Mouse (Mus musculus) embryonic facial prominence, embryonic 10.5 days (tissue): Measurements from ENCODE around the gene Cgnl1. TPM values are rescaled to one million over a fixed set of nuclear protein-coding genes. Genes with fewer than 3 reads are reported as not detected.

Experiments
- DNase-seq: peaks from one replicate; pipeline ENCODE4 v3.0.0-alpha.2; 2017; ENCODE audit warnings: low spot score
- H3K27ac ChIP-seq: fragments of 300-500 bp; sonication (generic); replicated peaks from 2 replicates; pipeline ENCODE4 v1.5.1; 2016; ENCODE audit warnings: mild to moderate bottlenecking
- H3K27me3 ChIP-seq: fragments of 300-500 bp; sonication (generic); replicated peaks from 2 replicates; pipeline ENCODE4 v1.6.1; 2016; ENCODE audit warnings: low read depth, mild to moderate bottlenecking; ENCODE audit not compliant: poor library complexity, severe bottlenecking
- H3K36me3 ChIP-seq: fragments of 300-500 bp; sonication (generic); replicated peaks from 2 replicates; pipeline ENCODE4 v1.6.1; 2016; ENCODE audit warnings: mild to moderate bottlenecking, moderate library complexity
- H3K4me1 ChIP-seq: fragments of 300-500 bp; sonication (generic); 2 replicates; pipeline ENCODE4 v1.6.1; 2016
- H3K4me3 ChIP-seq: fragments of 300-500 bp; sonication (generic); 2 replicates; pipeline ENCODE4 v1.5.1; 2016; ENCODE audit warnings: mild to moderate bottlenecking, moderate library complexity
- H3K9me3 ChIP-seq: fragments of 300-500 bp; sonication (generic); 2 replicates; pipeline ENCODE4 v1.6.1; 2016; ENCODE audit warnings: mild to moderate bottlenecking
- WGBS: fragments of 180-500 bp; shearing (Covaris S2); methylation state at CpG from one replicate; pipeline ENCODE4 v1.1.7; 2016; 5-methylcytosine and 5-hydroxymethylcytosine counted together
- polyA plus RNA-seq: library from polyadenylated mRNA; unstranded; fragments of >200 nt; fragmentation: Nextera tagmentation; extraction: Ambion mirVana; gene quantifications from 2 replicates; pipeline ENCODE4 v1.2.1, GENCODE M21; 2016

Cgnl1 gene
- polyA plus RNA-seq, 1 experiment from 2014 or later, result 10.8 TPM

DNA sequence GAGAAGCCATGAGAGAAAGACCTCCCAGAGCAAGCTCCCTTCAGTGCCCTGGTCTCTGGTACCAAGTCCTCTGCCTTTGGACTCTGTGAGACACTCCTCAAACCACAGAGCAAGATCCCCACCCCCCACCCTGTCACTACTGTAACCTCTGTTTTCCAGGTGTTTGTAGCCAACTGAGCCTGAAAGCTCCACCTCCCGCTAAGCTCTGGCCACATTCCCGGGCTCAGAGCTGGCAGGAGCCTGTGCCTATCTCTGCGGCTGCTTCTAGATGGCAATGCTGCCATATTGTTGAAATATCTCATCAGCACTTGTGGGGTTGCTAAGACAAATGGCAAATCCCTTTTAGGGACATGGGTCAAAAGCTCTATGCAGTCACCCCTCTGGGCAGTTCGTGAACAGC, 159.5 kb downstream of the Cgnl1 start:
- H3K36me3 ChIP-seq, result no peaks in the 10 kb centered on the region
- no peaks in the 10 kb centered on the region for H3K9me3 ChIP-seq
- H3K27ac ChIP-seq, result no peak overlapping the region
- WGBS, result 76% methylated on average over 4 of the region's 4 CpGs
- H3K4me3 ChIP-seq, result no peak overlapping the region
- no peaks in the 10 kb centered on the region for H3K27me3 ChIP-seq
- peaks cover 10% of the 10 kb centered on the region for H3K4me1 ChIP-seq
- no peak for DNase-seq

DNA sequence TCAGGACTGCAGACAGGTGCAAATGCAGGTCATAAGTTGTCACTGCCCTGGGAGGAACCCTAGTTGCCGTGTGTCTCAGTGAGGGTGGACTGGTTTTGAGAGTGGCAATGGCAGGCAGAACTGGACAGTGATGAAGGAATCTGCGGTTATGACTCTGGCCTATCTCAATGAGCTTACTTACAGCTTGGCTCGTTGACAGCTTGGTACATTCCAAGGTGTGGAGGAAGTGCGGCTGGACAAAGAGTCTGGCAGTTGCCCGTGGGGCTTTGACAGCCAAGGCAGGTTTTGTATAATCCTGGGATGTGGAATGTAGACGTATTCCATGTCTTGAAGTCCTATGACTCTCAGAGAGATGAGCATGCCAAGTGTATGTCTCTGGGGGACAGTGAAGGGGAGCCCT, 162.4 kb downstream of the Cgnl1 start:
- DNase-seq, result no peak
- H3K27me3 ChIP-seq, result no peaks in the 10 kb centered on the region
- no peak overlapping the region for H3K4me3 ChIP-seq
- no peaks in the 10 kb centered on the region for H3K9me3 ChIP-seq
- H3K4me1 ChIP-seq, result peaks cover 14% of the 10 kb centered on the region
- H3K36me3 ChIP-seq, result no peaks in the 10 kb centered on the region
- WGBS, result 79% methylated on average over 6 of the region's 6 CpGs
- no peak overlapping the region for H3K27ac ChIP-seq

DNA sequence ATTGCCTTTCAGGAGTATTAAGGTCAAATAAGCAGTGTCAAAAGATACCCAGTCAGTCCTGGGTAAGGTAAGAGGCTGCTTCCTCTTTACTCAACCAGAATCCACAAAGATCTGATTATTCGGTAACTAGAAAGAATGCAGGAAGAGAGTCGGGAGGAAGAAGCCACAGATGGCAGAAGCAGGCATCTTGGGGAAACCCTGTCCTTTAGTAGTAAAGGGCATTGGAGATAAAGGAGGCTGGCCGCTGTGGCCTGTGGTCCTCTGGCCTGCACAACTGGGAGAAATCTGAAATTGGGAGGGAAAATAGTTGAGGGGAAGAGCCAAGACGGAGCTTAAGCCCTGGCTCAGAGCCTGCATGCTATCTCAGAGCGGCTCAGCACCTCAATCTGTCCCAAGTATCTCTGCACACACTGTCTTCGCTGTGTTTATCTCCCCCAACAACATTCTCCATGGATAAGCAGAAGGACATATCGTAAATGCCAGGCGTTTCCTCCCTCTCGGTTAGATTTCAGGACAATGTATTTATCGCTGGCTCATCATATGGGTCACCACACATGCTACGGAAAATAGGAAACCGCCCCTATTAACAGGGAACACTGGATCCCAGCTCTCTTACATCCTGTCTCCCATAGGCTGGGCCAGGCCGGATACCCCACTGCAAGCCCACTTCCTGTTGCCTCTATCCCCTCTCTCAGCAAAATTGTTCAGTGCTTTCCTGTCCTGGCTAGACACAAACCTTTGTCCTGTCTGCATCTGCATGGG, 164.9 kb downstream of the Cgnl1 start:
- no peaks in the 10 kb centered on the region for H3K36me3 ChIP-seq
- peak; percentile 26 for DNase-seq
- 80% methylated on average over 13 of the region's 13 CpGs for WGBS
- peaks cover 8% of the 10 kb centered on the region; the same call in 1 of the 2 replicates for H3K4me1 ChIP-seq
- H3K9me3 ChIP-seq, result no peaks in the 10 kb centered on the region
- H3K4me3 ChIP-seq, result no peak overlapping the region
- H3K27ac ChIP-seq, result no peak overlapping the region
- no peaks in the 10 kb centered on the region for H3K27me3 ChIP-seq

DNA sequence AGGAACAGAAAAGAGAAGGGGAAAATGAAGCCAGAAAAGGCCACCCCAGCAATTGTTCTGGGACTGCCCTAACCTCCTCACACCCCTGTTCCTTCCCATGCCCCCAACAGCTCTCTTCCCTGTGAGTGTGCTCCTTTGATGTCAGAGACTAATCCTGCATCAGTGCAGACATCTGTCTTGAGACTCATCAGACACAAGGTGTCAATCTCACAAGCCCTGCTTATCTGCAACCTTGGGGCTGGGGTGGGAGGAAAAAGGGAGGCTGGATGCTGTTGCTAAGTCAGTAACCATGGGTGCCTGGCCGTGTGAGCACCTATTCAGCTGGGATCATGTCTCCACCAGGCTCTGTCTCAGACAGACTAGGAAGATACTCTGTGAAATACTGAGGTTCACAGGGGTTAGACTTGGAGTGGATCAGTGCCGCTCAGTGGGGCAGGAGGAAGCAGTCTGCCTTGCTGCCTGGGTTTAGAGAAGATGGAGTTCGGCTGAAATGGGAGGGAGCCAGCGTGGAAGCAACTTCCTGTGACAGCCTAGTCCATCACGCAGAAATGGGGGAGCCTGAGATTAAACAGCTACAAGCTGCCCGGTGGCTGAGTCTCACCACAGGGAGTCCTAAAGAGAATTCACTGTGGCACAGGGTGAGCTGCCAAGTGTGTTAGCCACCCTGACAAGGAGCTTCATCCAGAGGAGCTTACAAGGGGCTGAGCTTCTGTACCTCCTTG, 166.3 kb downstream of the Cgnl1 start:
- H3K36me3 ChIP-seq, result no peaks in the 10 kb centered on the region
- DNase-seq, result no peak
- 46% methylated on average over 6 of the region's 6 CpGs for WGBS
- H3K27me3 ChIP-seq, result no peaks in the 10 kb centered on the region
- 0 out of 2 replicates have a peak overlapping the region, but pooled peaks have one; percentile 2 for H3K27ac ChIP-seq
- H3K4me3 ChIP-seq, result no peak overlapping the region
- peaks cover 8% of the 10 kb centered on the region; the same call in 1 of the 2 replicates for H3K4me1 ChIP-seq
- no peaks in the 10 kb centered on the region for H3K9me3 ChIP-seq

DNA sequence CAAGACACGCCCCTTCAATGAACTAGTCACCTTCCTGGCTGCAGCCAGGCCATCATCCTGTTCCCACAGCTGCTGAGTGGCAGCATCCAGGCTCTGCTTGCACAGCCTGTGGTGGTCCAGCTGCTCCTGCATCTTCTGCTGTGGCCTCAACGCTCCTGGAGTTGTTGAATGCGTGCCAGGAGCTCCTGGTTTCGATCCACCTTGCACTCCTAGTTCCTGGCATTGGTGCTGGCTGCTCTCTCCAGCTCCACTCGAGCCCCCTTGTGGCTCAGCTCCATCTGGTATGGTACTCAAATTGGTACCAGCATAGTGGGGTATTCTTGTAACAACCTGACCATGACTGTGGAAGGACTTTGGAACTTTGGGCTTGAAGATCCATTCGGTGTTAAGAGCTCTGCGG, 171.5 kb downstream of the Cgnl1 start:
- 86% methylated on average over 7 of the region's 7 CpGs for WGBS
- H3K36me3 ChIP-seq, result no peaks in the 10 kb centered on the region
- H3K27ac ChIP-seq, result no peak overlapping the region
- no peaks in the 10 kb centered on the region for H3K27me3 ChIP-seq
- peaks cover 12% of the 10 kb centered on the region for H3K4me1 ChIP-seq
- H3K4me3 ChIP-seq, result no peak overlapping the region
- DNase-seq, result no peak
- H3K9me3 ChIP-seq, result no peaks in the 10 kb centered on the region

DNA sequence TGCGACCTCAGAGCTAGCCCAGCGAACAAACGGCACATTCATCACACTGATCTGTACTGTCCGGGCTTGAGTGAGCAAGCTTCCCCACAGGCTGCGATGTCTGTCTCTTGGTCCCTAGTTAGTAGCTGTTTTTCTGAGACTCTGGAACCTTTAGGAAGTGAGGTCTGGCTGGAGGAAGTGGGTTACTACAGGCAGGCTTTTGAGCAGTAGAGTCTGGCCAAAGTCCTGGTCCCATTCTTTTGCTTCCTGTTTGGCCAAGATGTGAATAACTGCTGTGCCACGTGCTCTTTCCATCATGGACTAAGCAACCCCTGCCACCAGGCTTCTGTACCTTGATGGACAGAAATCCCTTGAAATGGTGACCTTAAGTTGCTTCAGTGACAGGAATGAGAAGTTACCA, 174.5 kb downstream of the Cgnl1 start:
- no peak for DNase-seq
- WGBS, result 56% methylated on average over 6 of the region's 6 CpGs
- H3K4me1 ChIP-seq, result peaks cover 22% of the 10 kb centered on the region
- no peaks in the 10 kb centered on the region for H3K9me3 ChIP-seq
- no peak overlapping the region for H3K27ac ChIP-seq
- no peak overlapping the region for H3K4me3 ChIP-seq
- peaks cover 2% of the 10 kb centered on the region for H3K27me3 ChIP-seq
- H3K36me3 ChIP-seq, result no peaks in the 10 kb centered on the region

DNA sequence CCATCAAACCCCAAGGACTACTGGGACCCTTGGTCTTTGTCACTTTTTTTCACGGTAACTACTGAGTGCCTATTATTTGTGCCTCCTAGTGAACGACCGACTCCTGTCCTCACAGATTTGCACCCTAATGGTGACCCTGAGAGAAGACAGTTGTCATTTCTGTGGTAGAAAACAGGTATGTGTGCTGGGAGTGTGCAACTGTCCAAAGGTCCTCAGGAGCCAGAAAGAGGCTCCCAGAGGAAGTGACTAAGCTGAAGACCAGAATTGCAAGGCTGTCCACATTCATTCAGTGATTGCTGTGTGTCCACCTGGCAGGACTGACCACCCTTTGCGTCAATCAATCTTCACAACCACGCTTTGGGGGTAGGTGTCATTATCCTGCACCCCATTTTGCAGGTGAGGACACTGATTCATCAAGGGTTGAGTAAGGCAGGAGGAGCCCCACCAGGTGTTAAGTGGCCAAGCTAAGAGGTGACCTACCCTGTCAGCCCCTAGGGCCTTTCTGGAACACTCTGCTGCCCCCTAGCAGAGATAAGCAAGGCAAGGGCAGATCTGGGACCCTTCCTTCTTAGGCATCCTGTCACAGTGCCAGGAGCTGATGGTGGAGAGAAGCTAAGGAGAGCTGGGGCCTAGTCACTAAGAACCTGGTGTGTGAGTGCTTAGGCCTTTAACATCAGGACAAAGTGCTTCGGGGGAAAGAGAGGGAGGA, 178.7 kb downstream of the Cgnl1 start:
- peak overlapping the region; percentile 71 for H3K4me3 ChIP-seq
- H3K27me3 ChIP-seq, result peaks cover 17% of the 10 kb centered on the region
- 41% methylated on average over 6 of the region's 6 CpGs for whole genome bisulfite sequencing
- H3K36me3 ChIP-seq, result no peaks in the 10 kb centered on the region
- no peaks in the 10 kb centered on the region for H3K9me3 ChIP-seq
- peaks cover 28% of the 10 kb centered on the region for H3K4me1 ChIP-seq
- DNase-seq, result no peak
- 0 out of 2 replicates have a peak overlapping the region, but pooled peaks have one; percentile 66 for H3K27ac ChIP-seq

DNA sequence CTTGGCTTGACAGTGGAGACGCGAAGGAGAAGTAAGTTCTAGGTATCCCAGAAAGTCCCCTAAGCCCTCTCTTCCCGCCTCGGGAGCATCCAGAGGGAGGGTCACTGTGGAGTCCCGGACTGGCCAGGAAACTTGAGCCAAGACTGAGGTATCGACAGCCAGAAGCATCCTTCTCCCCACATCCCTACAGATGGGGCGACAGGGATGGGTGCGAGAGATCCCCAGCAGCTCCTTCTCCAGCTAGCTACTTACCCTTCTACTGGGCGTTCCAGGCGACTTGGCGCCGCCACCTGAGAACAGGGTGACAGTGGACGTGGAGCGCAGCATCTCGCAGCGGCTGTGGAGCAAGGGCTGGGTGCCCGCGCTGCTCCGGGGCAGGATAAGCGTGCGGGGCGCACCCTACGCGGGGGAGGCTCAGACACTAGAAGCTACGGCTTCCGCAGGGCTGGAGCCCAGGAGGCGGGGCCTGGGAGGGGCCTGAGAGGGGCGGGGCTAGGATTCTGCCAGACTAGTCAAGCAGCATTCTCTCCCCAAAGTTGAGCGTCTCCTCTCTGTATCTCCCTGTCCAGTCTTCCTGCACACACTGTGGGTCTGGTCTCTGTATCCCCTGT, 179.4 kb downstream of the Cgnl1 start, which contains the start of gene Myzap:
TSS of gene Myzap (minus strand) at position 423 of the 611 bp plus-strand sequence.
- peak within 1 kb of the TSS; percentile 71 for H3K4me3 ChIP-seq
- DNase-seq, result peak; percentile 86
- peaks cover 17% of the 10 kb centered on the region for H3K27me3 ChIP-seq
- H3K27ac ChIP-seq, result peak within 1 kb of the TSS; percentile 66
- no peaks in the 10 kb centered on the region for H3K9me3 ChIP-seq
- H3K4me1 ChIP-seq, result peaks cover 28% of the 10 kb centered on the region
- WGBS, result 1% methylated on average over 29 of the region's 29 CpGs
- no peaks in the 10 kb centered on the region for H3K36me3 ChIP-seq

DNA sequence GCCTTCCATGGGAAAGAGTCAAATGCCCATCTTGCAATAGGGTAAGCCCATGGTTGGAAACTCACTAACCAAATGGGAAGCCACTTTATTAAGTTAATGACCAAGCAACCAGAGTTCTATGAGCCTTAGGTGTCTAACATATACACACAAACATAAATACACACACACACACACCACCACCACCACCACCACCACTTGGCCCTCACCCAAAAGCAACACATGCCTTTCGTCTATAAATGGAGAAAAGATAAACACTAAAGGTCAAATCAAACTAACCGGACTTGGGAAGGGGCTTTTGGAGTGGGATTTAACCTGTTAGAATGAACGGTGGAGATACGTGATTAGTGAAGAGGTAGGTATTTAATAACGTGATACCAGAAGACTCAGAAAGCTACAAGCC, 180.3 kb downstream of the Cgnl1 start:
- no peak overlapping the region for H3K27ac ChIP-seq
- H3K36me3 ChIP-seq, result no peaks in the 10 kb centered on the region
- WGBS, result 73% methylated on average over 5 of the region's 5 CpGs
- H3K27me3 ChIP-seq, result peaks cover 17% of the 10 kb centered on the region
- no peak for DNase-seq
- no peaks in the 10 kb centered on the region for H3K9me3 ChIP-seq
- peaks cover 20% of the 10 kb centered on the region for H3K4me1 ChIP-seq
- peak overlapping the region; percentile 71; the same call in 1 of the 2 replicates for H3K4me3 ChIP-seq

DNA sequence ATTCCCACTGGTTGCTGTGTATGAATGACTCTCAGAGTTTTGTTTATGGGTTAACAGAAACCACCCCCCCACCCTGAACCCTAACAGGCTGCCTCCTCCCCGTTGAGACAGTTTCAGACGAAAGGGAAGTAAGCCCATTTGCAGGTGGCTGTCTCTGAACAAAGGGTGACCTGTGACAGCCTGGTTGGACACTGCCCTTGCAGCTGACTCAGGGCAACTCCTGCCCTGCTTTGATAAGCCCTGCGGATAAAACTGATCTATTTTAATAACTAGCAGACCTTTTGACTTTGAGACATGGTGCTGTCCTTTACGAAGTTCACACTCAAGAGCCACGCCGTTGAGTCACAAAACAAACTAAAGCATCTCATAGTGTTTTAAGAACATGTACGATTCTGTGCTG, 181.6 kb downstream of the Cgnl1 start:
- Histone ChIP-seq H3K4me1 (peaks cover 17% of the 10 kb centered on the region), H3K27me3 (peaks cover 17% of the 10 kb centered on the region), H3K27ac (no peak overlapping the region), H3K9me3 (peaks cover 12% of the 10 kb centered on the region; the same call in 1 of the 2 replicates), H3K36me3 (no peaks in the 10 kb centered on the region), H3K4me3 (no peak overlapping the region)
- 72% methylated on average over 7 of the region's 7 CpGs for WGBS
- no peak for DNase-seq

DNA sequence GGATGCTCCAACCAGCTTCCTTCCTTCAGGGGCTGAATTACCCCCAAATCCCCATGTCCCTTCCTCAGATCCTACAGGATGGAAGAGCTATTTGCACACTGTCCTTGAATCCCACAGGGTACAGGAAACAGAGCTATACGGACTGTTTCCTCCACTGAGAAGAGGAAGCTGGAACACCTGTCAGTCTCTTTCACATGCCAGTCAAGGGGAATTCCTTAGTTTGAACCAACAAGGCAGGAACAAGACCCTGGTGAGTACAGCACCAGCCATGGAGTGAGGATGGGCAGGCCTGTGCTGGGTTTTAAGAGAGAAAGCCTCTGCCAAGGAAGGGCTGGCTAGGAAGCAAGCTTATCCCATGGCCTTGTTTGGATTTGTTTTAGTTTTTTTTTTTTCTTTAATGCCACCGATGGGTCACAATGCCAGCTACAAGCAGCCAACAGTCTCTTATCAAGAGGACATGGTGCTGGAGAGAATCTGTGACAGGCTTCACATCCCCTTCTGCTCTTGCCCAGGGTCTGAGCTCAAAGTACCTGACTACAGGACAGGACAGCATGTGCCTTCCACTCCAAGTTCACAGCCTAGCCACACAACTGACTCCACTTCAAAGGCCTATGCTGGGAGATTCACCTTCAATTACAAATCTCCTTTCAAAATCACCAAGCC, 182.3 kb downstream of the Cgnl1 start:
- Histone ChIP-seq H3K27me3 (peaks cover 17% of the 10 kb centered on the region), H3K27ac (no peak overlapping the region), H3K9me3 (peaks cover 12% of the 10 kb centered on the region; the same call in 1 of the 2 replicates), H3K4me1 (peaks cover 17% of the 10 kb centered on the region), H3K4me3 (no peak overlapping the region), H3K36me3 (no peaks in the 10 kb centered on the region)
- no peak for DNase-seq
- WGBS, result 70% methylated on average over 2 of the region's 2 CpGs

DNA sequence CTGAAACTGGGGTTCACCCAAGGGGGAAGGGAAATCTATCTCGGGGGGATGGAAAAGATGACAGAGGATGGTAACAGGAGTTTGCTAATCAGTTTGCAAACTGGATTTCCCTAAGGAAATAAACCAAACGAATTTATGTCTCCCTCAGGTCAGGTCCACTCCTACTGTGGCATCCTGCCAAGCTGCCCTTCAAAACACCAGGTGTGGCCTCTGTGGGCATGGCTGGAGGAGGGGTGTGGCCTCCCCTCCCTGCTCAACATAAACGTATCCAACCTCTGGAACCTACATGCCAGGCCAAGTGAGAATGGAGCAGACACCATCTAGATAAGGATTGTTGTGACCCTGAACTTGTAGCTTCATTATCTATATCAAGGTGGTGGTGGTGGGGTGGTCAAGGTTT, 185.0 kb downstream of the Cgnl1 start:
- Histone ChIP-seq H3K27ac (no peak overlapping the region), H3K4me1 (peaks cover 2% of the 10 kb centered on the region), H3K27me3 (peaks cover 10% of the 10 kb centered on the region), H3K4me3 (no peak overlapping the region), H3K36me3 (no peaks in the 10 kb centered on the region), H3K9me3 (peaks cover 12% of the 10 kb centered on the region; the same call in 1 of the 2 replicates)
- DNase-seq, result no peak
- 66% methylated on average over 3 of the region's 3 CpGs for WGBS
